Mouse (Mus musculus): Measurements from ENCODE around the gene Dusp13. TPM values are rescaled to one million over a fixed set of nuclear protein-coding genes. Genes with fewer than 3 reads are reported as not detected.

The Dusp13 gene
- total RNA-seq, 4 experiments from 2014 or later, result 0.46 TPM; not detected in 3

DNA sequence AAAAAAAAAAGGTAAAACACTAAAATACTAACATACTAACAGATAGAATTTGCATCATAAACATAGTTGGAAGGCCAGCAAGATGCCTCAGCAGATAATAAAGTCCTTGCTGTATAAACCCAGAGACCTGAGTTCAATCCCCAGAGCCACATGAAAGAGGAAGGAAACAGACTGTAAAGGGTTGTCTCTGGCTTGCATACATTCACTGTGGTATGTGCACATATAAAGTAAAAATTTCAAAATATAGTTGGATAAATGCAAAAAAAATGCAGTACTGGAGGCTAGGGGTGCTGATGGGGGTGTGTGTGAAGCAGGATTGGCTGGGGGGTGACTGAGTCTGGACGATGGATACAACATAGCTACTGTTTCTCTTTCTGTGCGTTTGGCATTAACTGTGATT, 45.5 kb downstream of the Dusp13 start:
- DNase-seq (ENCODE audit: low spot score in 2 of 2), result no peak

DNA sequence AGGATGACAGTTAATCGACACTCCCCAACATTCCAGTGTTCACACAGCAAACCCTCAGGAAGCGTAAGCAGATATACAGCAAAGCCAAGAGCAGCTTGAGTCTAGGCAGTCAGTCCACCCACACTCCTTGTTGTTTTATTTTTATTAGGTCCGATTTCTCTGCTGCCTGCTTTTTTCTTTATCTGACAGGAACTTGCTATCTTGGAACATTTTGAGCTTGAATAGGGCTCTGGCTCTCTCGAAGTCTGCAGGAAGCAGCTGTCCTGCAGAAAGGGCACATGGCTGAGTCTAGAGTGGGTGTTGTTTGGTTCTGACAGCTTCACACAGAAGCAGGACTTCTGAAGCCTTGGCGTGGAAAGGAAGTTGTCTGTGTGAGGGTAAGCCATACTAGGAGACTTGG, 47.7 kb downstream of the Dusp13 start:
- no peak for DNase-seq (ENCODE audit: low spot score in 2 of 2)

DNA sequence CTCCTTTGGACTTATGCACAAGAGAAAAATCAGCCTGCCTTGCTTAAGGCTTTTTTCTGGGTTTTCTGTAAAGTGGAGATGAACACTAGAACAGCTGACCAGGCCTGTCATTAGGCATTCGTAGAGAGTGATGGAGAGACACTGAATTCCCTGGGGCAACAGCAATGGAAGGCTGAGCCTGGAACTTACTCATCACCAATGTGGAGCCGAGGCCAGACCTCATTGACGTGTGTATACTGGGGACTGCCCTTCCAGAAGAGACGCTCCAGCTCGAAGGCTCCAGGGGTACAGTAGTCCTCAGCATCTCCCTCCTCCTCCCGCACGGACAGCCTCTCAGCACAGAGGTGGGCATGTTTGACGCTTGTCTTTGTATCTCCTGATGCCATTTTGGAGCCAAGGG, 48.3 kb downstream of the Dusp13 start:
- no peak for DNase-seq (ENCODE audit: low spot score in 2 of 2)

DNA sequence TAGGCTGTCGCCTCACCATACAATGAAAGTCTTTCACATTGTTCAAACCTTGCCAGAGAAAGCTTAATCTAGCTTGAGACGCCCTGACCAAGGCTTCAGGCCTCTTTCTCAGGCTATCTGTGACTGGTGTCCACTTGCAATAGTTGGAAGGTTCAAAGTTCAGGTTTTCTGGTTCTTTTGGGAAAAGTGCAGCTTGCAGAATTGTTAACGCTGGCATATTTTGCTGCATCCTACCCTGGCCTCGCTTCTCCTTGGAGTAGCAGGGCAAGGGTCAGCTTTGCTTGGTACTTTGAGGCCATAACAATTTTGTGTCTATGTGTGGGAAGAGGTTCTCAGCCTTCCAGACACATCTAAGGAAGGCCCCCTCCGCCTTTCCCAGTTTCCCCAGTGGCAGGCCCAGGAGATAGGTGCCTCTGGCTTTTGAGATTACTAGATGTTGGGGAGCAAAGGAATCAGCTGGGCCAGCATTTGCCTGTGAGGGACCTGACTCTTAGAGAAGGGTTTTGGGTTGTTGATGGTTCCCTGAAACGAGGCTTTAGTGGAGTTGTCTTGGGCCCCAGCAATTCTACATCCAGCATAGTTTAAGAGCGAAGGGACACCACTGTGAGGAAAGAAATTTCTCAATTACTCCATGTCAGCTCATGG, 54.7 kb downstream of the Dusp13 start:
- no peak for DNase-seq (ENCODE audit: low spot score in 2 of 2)

DNA sequence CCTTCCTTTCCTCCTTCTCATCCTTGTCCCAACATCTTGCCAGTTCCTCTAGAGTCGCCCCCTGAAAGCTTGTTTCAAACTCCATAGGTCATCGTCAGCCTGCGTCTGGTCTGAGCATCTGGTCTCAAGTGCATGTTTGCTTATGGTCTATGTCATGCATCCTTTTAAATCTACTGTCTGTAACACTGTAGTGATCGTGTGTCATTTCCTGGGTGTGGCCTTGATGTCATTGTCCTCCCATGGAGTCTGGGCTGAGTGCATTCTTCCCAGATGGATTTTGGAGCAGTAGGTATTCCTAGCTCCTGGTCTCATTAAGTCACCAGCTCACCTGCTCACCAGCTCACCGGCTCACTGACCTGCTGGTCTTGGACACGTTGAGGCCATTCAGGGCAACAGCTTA, 56.0 kb downstream of the Dusp13 start:
- no peak for DNase-seq (ENCODE audit: low spot score in 2 of 2)

DNA sequence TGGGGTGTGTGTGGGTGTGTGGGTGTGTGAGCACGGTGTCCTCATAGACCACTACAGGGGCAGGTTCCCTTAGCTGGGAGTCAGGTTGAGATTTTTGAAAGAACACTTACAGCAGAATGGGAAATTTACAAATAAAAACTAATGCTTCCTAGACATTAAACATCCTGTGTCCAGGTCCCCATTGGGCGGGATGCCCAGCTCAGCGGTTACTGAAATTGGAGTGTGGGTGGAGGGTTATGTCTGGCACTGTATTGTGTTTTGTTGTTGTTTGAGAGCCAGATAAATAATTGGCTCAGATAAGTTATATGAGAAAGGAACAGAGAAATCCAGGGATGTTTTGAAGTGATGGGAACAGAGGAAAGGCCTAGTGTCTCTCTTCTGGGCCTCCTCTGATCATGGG, 59.9 kb downstream of the Dusp13 start:
- no peak for DNase-seq (ENCODE audit: low spot score in 2 of 2)

DNA sequence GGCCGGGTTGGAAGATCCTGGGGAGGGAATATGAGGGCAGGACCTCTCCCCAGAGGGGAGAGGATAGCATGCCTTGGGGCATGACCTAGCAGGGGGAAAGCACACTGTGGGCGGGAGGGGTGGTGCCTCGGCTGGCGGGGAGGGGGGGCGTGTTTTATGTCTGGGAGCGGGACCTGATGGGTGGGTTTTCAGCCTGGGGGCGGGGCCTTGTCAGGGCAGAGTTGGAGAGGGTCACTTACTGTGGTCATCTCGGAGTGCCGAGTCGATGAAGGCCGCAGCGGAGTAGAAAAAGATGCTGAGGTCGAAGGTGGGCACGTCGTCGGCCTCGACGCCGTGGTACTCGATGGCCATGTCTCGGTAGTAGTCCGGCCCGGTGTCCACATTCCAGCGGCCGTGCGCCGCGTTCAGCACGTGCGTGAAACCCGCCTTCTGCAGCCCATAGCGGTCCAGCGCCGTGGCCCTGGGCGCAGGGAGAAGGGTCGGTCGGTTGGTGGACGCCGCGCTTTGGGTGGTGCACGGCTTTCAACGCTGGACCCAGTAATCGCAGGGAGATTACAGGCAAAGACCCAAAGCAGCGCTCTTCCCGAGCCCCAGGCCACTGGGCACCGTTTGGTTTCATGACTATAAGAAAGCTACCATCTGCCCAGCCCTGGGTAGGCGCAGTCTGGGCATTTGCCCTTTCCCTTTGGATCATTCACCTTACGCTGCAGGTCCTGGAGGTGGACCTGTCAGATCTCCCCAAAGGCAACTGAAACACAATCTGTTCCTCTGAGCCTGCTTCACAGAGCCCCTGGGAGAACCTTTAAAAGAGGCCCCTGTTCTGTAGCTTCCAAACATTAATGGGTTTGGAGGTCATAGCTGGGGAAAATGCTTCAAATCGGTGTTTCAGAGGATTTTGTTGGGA, 64.4 kb downstream of the Dusp13 start:
- no peak for DNase-seq (ENCODE audit: low spot score in 2 of 2)

DNA sequence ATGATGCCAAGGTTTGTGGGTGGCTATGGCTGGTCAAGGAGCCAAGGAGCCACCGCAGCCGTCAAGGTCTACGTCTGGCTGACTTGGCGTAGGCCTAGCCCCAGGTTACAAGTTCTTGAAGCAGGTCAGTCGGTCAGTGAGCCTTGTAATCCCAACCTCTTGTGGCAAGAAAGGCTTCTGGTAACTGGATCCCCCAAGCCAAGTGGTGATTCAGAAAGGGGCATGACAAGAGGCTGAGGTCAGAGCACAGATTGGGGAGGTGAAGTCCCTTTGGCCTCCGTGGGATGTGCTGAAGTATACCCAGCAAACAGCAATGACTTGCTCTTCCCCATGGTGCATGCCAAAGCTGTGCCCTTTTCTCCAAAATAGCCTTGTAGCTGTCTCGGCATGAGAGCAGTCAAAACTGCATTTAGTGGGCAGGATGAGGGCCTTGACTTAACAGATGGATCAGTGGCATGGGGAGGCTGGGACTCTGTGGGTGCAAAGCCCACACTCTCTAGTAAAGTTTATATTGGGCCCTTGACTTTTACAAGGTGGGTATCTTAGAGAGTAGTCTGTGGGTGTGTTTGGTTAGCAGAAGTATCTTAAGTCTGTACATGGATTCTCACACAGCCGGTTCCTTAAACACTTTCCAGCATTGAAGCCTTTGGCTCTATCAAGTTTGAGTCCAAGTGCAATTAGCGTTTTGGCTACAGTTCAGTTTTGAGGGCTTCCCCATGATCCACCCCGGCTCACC, 65.4 kb downstream of the Dusp13 start:
- no peak for DNase-seq (ENCODE audit: low spot score in 2 of 2)

DNA sequence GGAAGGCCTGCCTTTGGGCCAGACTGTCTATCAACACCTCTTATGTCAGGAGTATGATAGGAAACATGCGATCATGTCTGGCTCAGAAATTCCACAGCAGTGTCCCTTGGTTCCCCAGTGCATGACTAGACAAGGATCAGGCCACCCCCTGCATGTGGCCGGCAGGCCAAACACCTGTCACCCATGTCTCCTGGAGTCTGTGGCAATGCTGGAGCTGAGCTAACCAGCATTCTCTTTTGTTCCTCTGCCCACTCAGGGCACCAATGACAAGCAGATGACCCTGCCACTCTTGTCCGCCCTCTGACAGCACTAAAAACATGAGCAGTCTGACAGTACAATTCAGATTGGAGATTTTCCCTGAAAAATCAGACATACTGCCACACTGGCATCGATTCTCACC, 67.1 kb downstream of the Dusp13 start:
- no peak for DNase-seq (ENCODE audit: low spot score in 2 of 2)

Other genes with a start within 250 kb of the Dusp13 start
- gene Dupd1, start 36.6 kb downstream of the Dusp13 start, total RNA-seq (2022), result not detected
- gene Samd8, start 650 bp downstream of the Dusp13 start, total RNA-seq (2022), result 10 to 100 TPM; 73.0 to 85.3 (median 75.7) TPM
- gene Vdac2, start 74.1 kb upstream of the Dusp13 start, total RNA-seq (2022), result 100 to 1,000 TPM; 242 to 257 (median 249) TPM
- 10 to 100 TPM; 23.8 to 32.8 (median 30.7) TPM for gene Comtd1, start 97.8 kb upstream of the Dusp13 start, total RNA-seq (2022)
- 1 to 10 TPM; 3.7 to 6.1 (median 5.1) TPM for gene Zfp503, start 238.4 kb upstream of the Dusp13 start, total RNA-seq (2022)